Mouse (Mus musculus): Measurements from ENCODE around the gene H2-Q6.
A peak's percentile ranks its signal among the peaks of the same experiment; 100 is the strongest.
"Not testable (repeated sequence)": the region's sequence is repeated elsewhere in the genome, so short reads cannot be mapped to it uniquely, and the experiment has no call there.

The H2-Q6 gene

GRCm38 (mm10) chr17:35424624-35425416, at the start of gene H2-Q6:
TSS of gene H2-Q6 (plus strand) at chr17:35424850.
- peak; percentile 73 to 86 for DNase-seq

- peak; percentile 93 to 95 for DNase-seq
These were observed 45.3 kb upstream of the H2-Q6 start, which contains the start of gene H2-Q4 for GRCm38 (mm10) chr17:35379369-35379728. TSS of gene H2-Q4 (plus strand) at chr17:35379617.

GRCm38 (mm10) chr17:35379729-35380451, 44.8 kb upstream of the H2-Q6 start:
- peak; percentile 58 to 71 for DNase-seq

GRCm38 (mm10) chr17:35389796-35390195, 34.9 kb upstream of the H2-Q6 start:
- peak; percentile 56 to 64 for DNase-seq

DNA sequence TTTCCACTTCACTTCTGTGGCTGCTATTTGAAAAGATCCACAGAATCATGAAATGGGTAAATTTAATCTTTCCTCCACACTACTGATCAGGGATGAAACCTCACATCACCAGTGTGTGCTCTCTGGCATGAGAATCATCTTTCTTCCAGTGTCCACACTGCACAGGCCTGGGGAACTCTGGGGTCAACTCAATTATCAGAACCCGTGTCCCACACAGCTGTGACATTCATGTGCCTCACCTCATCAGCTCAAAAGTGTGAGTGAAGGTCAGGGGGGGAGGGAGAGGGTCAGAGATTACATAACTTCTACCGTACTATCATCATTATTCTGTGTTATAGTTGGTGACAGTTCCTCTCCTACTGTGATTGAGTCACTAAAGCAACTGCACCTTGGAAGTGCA, 32.0 kb upstream of the H2-Q6 start:
- DNase-seq = not testable (repeated sequence)

- DNase-seq = peak; percentile 21 to 31
These were observed 30.5 kb upstream of the H2-Q6 start for GRCm38 (mm10) chr17:35393864-35394800.

DNA sequence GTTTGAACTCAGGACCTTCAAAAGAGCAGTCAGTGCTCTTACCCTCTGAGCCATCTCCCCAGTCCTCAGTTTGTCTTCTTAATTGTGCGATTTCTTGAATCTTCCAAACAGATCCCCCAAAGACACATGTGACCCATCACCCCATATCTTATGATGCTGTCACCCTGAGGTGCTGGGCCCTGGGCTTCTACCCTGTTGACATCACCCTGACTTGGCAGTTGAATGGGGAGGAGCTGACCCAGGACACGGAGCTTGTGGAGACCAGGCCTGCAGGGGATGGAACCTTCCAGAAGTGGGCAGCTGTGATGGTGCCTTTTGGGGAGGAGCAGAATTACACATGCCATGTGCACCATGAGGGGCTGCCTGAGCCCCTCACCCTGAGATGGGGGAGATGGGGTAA, 27.7 kb upstream of the H2-Q6 start:
- DNase-seq = not testable (repeated sequence)

- DNase-seq = not testable (repeated sequence)
These were observed 11.6 kb upstream of the H2-Q6 start for GRCm38 (mm10) chr17:35413057-35413456.

GRCm38 (mm10) chr17:35415273-35416129, 9.1 kb upstream of the H2-Q6 start:
- DNase-seq = not testable (repeated sequence)

- DNase-seq = no peak
These were observed 5.9 kb upstream of the H2-Q6 start for GRCm38 (mm10) chr17:35418772-35419171.

DNA sequence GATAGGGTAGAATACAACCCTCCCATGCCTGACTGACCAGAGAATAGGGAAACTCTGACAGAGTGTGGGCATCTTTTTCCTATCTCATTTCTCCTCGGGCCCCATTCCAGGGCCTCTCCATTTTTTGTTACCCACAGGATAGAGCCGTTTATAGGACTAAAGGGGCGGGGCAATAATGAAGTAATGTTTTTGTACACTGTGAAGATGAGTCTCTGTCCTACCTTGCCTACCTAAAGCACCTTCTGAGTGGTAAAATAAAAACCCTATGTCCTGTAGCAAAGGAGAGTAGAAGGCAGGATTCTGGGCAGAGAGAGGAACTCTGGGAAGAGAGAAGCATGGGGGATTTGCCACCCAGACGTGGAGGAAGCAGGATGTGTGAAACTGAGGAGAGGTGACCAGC, 5.1 kb upstream of the H2-Q6 start:
- not testable (repeated sequence) for DNase-seq

GRCm38 (mm10) chr17:35420206-35420810, 4.3 kb upstream of the H2-Q6 start:
- DNase-seq = peak; percentile 79 to 80

DNA sequence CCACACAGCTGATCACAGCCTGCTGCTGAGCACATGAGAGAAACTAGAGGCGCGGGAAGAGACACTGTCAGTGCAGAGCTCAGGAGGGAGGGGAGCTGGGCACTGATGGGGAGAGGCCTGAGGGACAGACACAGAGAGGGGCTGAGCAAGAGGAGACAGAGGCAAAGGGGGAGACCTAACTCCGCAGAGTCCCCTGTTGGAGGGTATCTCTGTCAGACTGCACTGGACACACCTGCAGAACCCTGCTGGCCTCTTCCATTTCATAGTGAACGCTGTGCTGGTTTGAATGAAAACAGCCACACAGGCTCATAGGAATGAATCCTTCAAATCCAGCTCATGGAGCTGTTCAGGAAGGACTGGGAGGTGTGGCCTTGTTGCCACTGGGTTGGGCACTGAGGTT, 3.3 kb upstream of the H2-Q6 start:
- DNase-seq = not testable (repeated sequence)

GRCm38 (mm10) chr17:35422360-35422759, 2.3 kb upstream of the H2-Q6 start:
- not testable (repeated sequence) for DNase-seq

- DNase-seq = not testable (repeated sequence)
These were observed 1.4 kb upstream of the H2-Q6 start for GRCm38 (mm10) chr17:35423131-35423810.

- not testable (repeated sequence) for DNase-seq
These were observed 544 bp upstream of the H2-Q6 start for GRCm38 (mm10) chr17:35424106-35424505.

- peak; percentile 30 to 50 for DNase-seq
These were observed 824 bp downstream of the H2-Q6 start for GRCm38 (mm10) chr17:35425474-35425873.

- DNase-seq = not testable (repeated sequence)
These were observed 4.2 kb downstream of the H2-Q6 start for GRCm38 (mm10) chr17:35428883-35429282.

- not testable (repeated sequence) for DNase-seq
These were observed 6.0 kb downstream of the H2-Q6 start for GRCm38 (mm10) chr17:35430671-35431070.

GRCm38 (mm10) chr17:35432167-35432566, 7.5 kb downstream of the H2-Q6 start:
- not testable (repeated sequence) for DNase-seq

GRCm38 (mm10) chr17:35434836-35435235, 10.2 kb downstream of the H2-Q6 start:
- DNase-seq = peak; percentile 73 to 76

All from kidney, postnatal 4 days (tissue).